Mouse (Mus musculus) ES-E14 (cell line): ENCODE measurements around the gene Gm17720. TPM values are rescaled to one million over a fixed set of nuclear protein-coding genes. Genes with fewer than 3 reads are reported as not detected.

Experiments used
- DNase-seq: peaks from one replicate; pipeline ENCODE4 v3.0.0-alpha.2; 2013; ENCODE audit warnings: low read depth, low spot score
- H3K27ac ChIP-seq: 2 replicates; pipeline ENCODE4 v1.5.1; 2012; ENCODE audit warnings: low read depth, mild to moderate bottlenecking, low read length, moderate library complexity, mixed read lengths; ENCODE audit not compliant: poor library complexity, insufficient read depth, severe bottlenecking
- H3K36me3 ChIP-seq: 2 replicates; pipeline ENCODE4 v1.6.1; 2012; ENCODE audit warnings: mild to moderate bottlenecking, low read length, moderate library complexity, mixed read lengths; ENCODE audit not compliant: control insufficient read depth, poor library complexity, insufficient read depth, severe bottlenecking
- H3K4me1 ChIP-seq, 2 experiments: fragments of 150-350 bp in 1 of 2; sonication (generic) in 1 of 2; 2 replicates each; pipeline ENCODE4 v1.6.1; 2012; ENCODE audit warnings: low read length in 2 of 2, mild to moderate bottlenecking in 1 of 2, mixed read lengths in 1 of 2; ENCODE audit not compliant: control insufficient read depth in 2 of 2, insufficient read depth in 2 of 2, poor library complexity in 1 of 2
- H3K4me3 ChIP-seq, 2 experiments: fragments of 150-350 bp in 1 of 2; sonication (generic) in 1 of 2; 2 replicates each; pipeline ENCODE4 v1.5.1; 2012; ENCODE audit warnings: low read length in 2 of 2, low read depth in 1 of 2, mild to moderate bottlenecking in 1 of 2, mixed read lengths in 1 of 2; ENCODE audit not compliant: insufficient read depth in 1 of 2, poor library complexity in 1 of 2, severe bottlenecking in 1 of 2
- H3K9ac ChIP-seq: 2 replicates; pipeline ENCODE4 v1.6.1; 2012; ENCODE audit warnings: low read depth, mild to moderate bottlenecking, low read length, mixed read lengths; ENCODE audit not compliant: poor library complexity, insufficient read depth, severe bottlenecking
- H3K9me3 ChIP-seq: fragments of 150-350 bp; sonication (generic); 2 replicates; pipeline ENCODE4 v1.6.1; 2012; ENCODE audit warnings: low read depth, mild to moderate bottlenecking, low read length; ENCODE audit not compliant: control insufficient read depth, insufficient read depth
- CHD2 ChIP-seq: IDR thresholded peaks from 2 replicates; pipeline ENCODE4 v1.6.1; 2014; ENCODE audit warnings: mild to moderate bottlenecking, low read depth, low read length, inconsistent platforms
- HCFC1 ChIP-seq: IDR thresholded peaks from 2 replicates; pipeline ENCODE4 v1.6.1; 2012; ENCODE audit warnings: low read length, inconsistent platforms, borderline replicate concordance; ENCODE audit not compliant: insufficient read depth
- MAFK ChIP-seq: IDR thresholded peaks from 2 replicates; pipeline ENCODE4 v1.6.1; 2014; ENCODE audit warnings: mild to moderate bottlenecking, low read depth, low read length, inconsistent platforms; ENCODE audit not compliant: insufficient read depth
- ZC3H11A ChIP-seq: IDR thresholded peaks from 2 replicates; pipeline ENCODE4 v1.6.1; 2012; ENCODE audit warnings: low read depth, mild to moderate bottlenecking, inconsistent platforms, low read length, borderline replicate concordance
- ZNF384 ChIP-seq: IDR thresholded peaks from 2 replicates; pipeline ENCODE4 v1.6.1; 2012; ENCODE audit warnings: low read depth, low read length, inconsistent platforms
- in situ Hi-C, 2 experiments: fragments of 600-800 bp; cut with MboI; formaldehyde crosslinking; loops; one replicate each; pipeline ENCODE4 v1.15.1; 2025; ENCODE audit warnings: low sequenced_read_pairs in 2 of 2, inconsistent platforms in 1 of 2; ENCODE audit not compliant: unreplicated experiment in 2 of 2
- total RNA-seq: library from RNA; depleted of rRNA; stranded (reverse); fragments of 300-350 nt; gene quantifications from 2 replicates; pipeline ENCODE4 v1.2.3, GENCODE M21; 2012

Gene Gm17720
- total RNA-seq, 1 experiment = not detected

DNA sequence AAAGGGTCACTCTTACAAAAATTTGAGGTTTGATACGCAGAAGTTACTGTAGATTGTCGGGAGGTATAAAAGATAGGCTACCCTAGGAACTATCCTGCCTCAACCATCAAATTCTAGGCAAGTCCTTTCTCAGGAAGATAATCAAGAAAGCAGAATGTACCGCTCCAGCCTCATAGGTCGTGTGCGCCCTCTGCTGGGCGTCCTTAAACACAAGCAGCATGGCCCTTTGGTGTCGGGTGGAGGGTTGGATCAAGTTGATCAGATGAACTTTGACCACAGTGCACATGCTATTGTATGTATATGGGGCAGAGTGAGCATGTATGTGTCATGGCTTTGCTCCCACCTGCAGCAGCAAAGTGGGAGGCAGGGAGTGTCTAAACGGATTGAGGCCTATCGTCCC, 31.0 kb downstream of the Gm17720 start:
- TF ChIP-seq HCFC1 (no peak), ZC3H11A (peak; percentile 80)
- no peak overlapping the region for H3K4me3 ChIP-seq
- H3K9me3 ChIP-seq = no peaks in the 10 kb centered on the region
- in situ Hi-C loops = no loop called here
- no peaks in the 10 kb centered on the region for H3K4me1 ChIP-seq
- H3K27ac ChIP-seq = no peak overlapping the region
- H3K9ac ChIP-seq = no peak overlapping the region
- H3K36me3 ChIP-seq = no peaks in the 10 kb centered on the region
- DNase-seq = peak; percentile 59

DNA sequence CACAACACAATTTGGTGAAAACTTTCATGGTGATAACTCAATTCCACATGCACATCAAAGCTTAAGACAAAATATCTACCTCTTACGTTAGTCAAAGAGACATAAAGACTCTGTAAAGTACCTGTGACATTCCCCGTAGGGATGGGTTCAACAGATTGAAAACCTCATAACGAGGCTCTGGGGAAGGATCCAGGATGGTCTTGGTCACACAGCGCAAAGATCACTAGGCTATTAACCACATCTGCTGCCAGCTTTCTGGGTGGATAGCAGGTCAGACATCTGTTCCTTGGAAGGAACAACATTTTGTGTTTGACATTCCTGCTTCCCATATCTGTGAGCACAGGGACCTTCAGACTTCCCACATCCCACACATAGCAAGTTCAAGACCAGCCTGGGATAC, 32.8 kb downstream of the Gm17720 start:
- Histone ChIP-seq H3K4me3 (no peak overlapping the region), H3K9me3 (no peaks in the 10 kb centered on the region), H3K9ac (no peak overlapping the region), H3K4me1 (no peaks in the 10 kb centered on the region), H3K36me3 (no peaks in the 10 kb centered on the region), H3K27ac (no peak overlapping the region)
- DNase-seq = no peak
- TF ChIP-seq HCFC1 = no peak
- TF ChIP-seq MAFK = no peak
- TF ChIP-seq ZC3H11A = no peak
- no peak for TF ChIP-seq CHD2
- TF ChIP-seq ZNF384 = no peak
- in situ Hi-C loops = no loop called here

DNA sequence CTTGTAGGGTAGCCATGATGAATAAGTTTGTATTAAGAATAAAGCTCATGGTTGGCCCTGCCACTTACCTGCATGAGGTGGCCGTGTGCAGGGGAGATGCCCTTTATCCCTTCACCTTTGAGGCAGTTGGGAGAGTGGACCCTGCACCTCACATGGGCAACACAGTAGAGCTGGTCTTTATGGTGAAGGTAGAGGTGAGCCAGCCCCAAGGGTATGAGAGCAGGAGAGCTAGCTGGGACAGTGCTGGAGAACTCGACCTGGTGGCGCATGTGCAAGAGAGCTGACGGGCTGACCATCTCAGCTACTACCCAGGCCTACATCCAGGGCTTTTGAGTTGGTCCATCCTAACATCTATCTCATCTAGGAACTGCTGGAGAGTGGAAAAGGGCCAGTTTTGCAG, 36.9 kb downstream of the Gm17720 start:
- in situ Hi-C loops = no loop called here

DNA sequence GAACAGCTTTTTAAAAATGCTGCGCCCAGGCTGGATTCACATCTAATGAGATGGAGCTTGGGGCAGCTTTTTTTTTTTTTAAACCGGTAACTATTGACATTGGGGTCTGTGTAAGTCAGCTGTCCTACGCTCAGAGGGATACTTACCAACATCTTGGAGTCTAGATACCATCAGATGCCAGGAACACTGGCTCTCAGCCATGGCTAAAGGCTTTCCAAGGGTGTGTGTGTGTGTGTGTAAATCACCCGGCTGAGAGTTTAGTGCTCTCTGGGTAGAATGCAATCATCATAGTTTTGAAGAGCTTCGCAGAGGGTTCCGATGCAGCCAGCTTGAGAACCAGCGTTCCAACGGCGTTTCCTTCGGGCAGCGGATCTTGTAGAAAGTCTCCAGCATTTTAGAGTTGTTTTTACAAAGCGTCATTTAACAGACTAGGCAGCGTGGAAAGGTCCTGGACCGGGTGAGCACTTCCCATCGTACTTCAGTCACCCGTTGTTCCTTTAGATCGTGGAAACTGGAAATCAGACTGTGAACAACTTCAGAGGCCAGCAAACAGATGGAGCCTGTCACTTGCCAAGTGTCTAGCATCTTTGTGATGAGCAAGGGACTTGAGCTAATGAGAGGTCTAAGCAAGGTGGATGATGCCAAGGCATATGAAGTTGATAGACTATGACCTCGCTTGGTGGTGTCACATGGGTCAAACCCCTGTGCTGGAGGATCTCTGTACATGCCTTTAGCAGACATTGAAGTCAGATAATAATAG, 37.8 kb downstream of the Gm17720 start:
- H3K4me3 ChIP-seq = no peak overlapping the region
- no peaks in the 10 kb centered on the region for H3K9me3 ChIP-seq
- DNase-seq = no peak
- in situ Hi-C loops = no loop called here
- TF ChIP-seq HCFC1 = no peak
- TF ChIP-seq ZC3H11A = no peak
- TF ChIP-seq MAFK = no peak
- no peak for TF ChIP-seq CHD2
- TF ChIP-seq ZNF384 = no peak
- H3K27ac ChIP-seq = no peak overlapping the region
- no peak overlapping the region for H3K9ac ChIP-seq
- no peaks in the 10 kb centered on the region for H3K4me1 ChIP-seq
- no peaks in the 10 kb centered on the region for H3K36me3 ChIP-seq

More for the DNA sequence above, 36.9 kb downstream of the Gm17720 start:
- H3K9me3 ChIP-seq = no peaks in the 10 kb centered on the region
- no peak for DNase-seq
- no peaks in the 10 kb centered on the region for H3K4me1 ChIP-seq
- H3K27ac ChIP-seq = no peak overlapping the region
- no peaks in the 10 kb centered on the region for H3K36me3 ChIP-seq
- H3K9ac ChIP-seq = no peak overlapping the region
- TF ChIP-seq MAFK (no peak), ZC3H11A (no peak), HCFC1 (no peak), CHD2 (no peak), ZNF384 (no peak)
- H3K4me3 ChIP-seq = no peak overlapping the region
